ENCODE assay signal across 20 mouse cellular contexts in genomic region chr15:86427439-86427838, GRCm38 (mm10).
A peak's percentile ranks its signal among the peaks of the same experiment; 100 is the strongest.
DNase-seq lines count a peak whose midpoint lies in the region; ATAC-seq and TF ChIP-seq lines count a peak whose summit lies in the region.
"Had no signal": no experiment of that assay in that cellular context is flagged by ENCODE, and none has a peak within 500 bp of the region (broad histone marks: within the 10 kb centered on the region; RNA-seq: fewer than 3 reads in every experiment).

No protein-coding gene starts in this region.

- H3K9ac ChIP-seq in kidney, embryonic 14.5 days (ENCODE audit: low read depth, low read length), result no peak overlapping the region
- no peak overlapping the region for H3K9ac ChIP-seq in lung, embryonic 15.5 days
- H3K9ac ChIP-seq in lung, postnatal 0 days (replicated peaks; ENCODE audit: low read depth), result no peak overlapping the region
- H3K9ac ChIP-seq: embryonic facial prominence, embryonic 13.5 days; forebrain, embryonic 12.5 days; heart, embryonic 12.5 days had no signal

- H3K27ac ChIP-seq in kidney, adult 2 months (ENCODE audit: insufficient read depth, low read depth, low read length), result no peak overlapping the region
- no peak overlapping the region for H3K27ac ChIP-seq in kidney, embryonic 14.5 days (ENCODE audit: low read depth, low read length)
- peak overlapping the region; percentile 34; the same call in 1 of the 2 replicates for H3K27ac ChIP-seq in lung, embryonic 15.5 days
- no peak overlapping the region for H3K27ac ChIP-seq in lung, postnatal 0 days (ENCODE audit: low read length)
- H3K27ac ChIP-seq: embryonic facial prominence, embryonic 13.5 days; forebrain, embryonic 12.5 days; hindbrain, embryonic 10.5 days had no signal

- TF ChIP-seq CTCF in kidney, adult 2 months (conservative IDR thresholded peaks at IDR 0.05; ENCODE audit: insufficient read depth, insufficient read length, low read depth, low read length), result no peak
- no peak for TF ChIP-seq CTCF in lung, postnatal 0 days (IDR thresholded peaks at IDR 0.05)

- no peaks in the 10 kb centered on the region for H3K4me1 ChIP-seq in kidney, adult 2 months (ENCODE audit: control insufficient read depth, insufficient read depth, low read length)
- no peaks in the 10 kb centered on the region for H3K4me1 ChIP-seq in kidney, embryonic 14.5 days (ENCODE audit: control insufficient read depth, insufficient read depth, low read length)
- peaks cover 9% of the 10 kb centered on the region for H3K4me1 ChIP-seq in lung, embryonic 15.5 days
- 0 out of 2 replicates have a peak, but pooled peaks cover 5% of the 10 kb centered on the region for H3K4me1 ChIP-seq in lung, postnatal 0 days (ENCODE audit: insufficient read depth, low read depth, low read length)

- no peak for TF ChIP-seq POLR2A in kidney, adult 2 months (IDR thresholded peaks at IDR 0.05; ENCODE audit: low read depth, low read length)

- no peaks in the 10 kb centered on the region for H3K27me3 ChIP-seq in kidney, adult 2 months (replicated peaks; ENCODE audit: control insufficient read depth, insufficient read depth, low read length)
- H3K27me3 ChIP-seq in kidney, embryonic 14.5 days (ENCODE audit: control insufficient read depth, insufficient read depth, low read length), result no peaks in the 10 kb centered on the region
- no peaks in the 10 kb centered on the region for H3K27me3 ChIP-seq in lung, embryonic 15.5 days
- no peaks in the 10 kb centered on the region for H3K27me3 ChIP-seq in lung, postnatal 0 days (replicated peaks; ENCODE audit: insufficient read depth, low read length)
- H3K27me3 ChIP-seq: CH12.LX; embryonic facial prominence, embryonic 13.5 days; Patski had no signal

- no peak overlapping the region for H3K4me2 ChIP-seq in kidney, embryonic 14.5 days (replicated peaks; ENCODE audit: low read depth, low read length)
- no peak overlapping the region for H3K4me2 ChIP-seq in lung, embryonic 15.5 days
- no peak overlapping the region for H3K4me2 ChIP-seq in lung, postnatal 0 days (replicated peaks; ENCODE audit: low read depth, low read length)
- H3K4me2 ChIP-seq: embryonic facial prominence, embryonic 13.5 days; forebrain, embryonic 12.5 days; heart, embryonic 12.5 days had no signal

- H3K4me3 ChIP-seq in kidney, adult 2 months (ENCODE audit: insufficient read depth, low read depth, low read length), result no peak overlapping the region
- H3K4me3 ChIP-seq in kidney, embryonic 14.5 days (ENCODE audit: low read length), result no peak overlapping the region
- H3K4me3 ChIP-seq in lung, embryonic 15.5 days, result no peak overlapping the region
- H3K4me3 ChIP-seq in lung, postnatal 0 days (ENCODE audit: low read depth, low read length), result no peak overlapping the region
- H3K4me3 ChIP-seq: embryonic facial prominence, embryonic 13.5 days; forebrain, embryonic 12.5 days; heart, embryonic 12.5 days; hindbrain, embryonic 10.5 days had no signal

- H3K36me3 ChIP-seq in kidney, adult 2 months (ENCODE audit: control insufficient read depth, insufficient read depth, low read length), result no peaks in the 10 kb centered on the region
- H3K36me3 ChIP-seq in kidney, embryonic 14.5 days (ENCODE audit: control insufficient read depth, insufficient read depth, low read length), result no peaks in the 10 kb centered on the region
- no peaks in the 10 kb centered on the region for H3K36me3 ChIP-seq in lung, embryonic 15.5 days
- no peaks in the 10 kb centered on the region for H3K36me3 ChIP-seq in lung, postnatal 0 days (ENCODE audit: insufficient read depth, low read length)
- H3K36me3 ChIP-seq: embryonic facial prominence, embryonic 13.5 days; forebrain, embryonic 12.5 days; heart, embryonic 12.5 days; hindbrain, embryonic 10.5 days had no signal

- no peak for ATAC-seq in kidney, embryonic 14.5 days (ENCODE audit: low FRiP score, low TSS enrichment)
- peak; percentile 39 for ATAC-seq in lung, embryonic 15.5 days (ENCODE audit: borderline replicate concordance, extremely low read depth, low FRiP score, low TSS enrichment)
- peak; percentile 77 for ATAC-seq in lung, postnatal 0 days
- ATAC-seq: activated CD4-positive, CD25-positive, alpha-beta regulatory T cell, adult 4 months; forebrain, embryonic 16.5 days; Patski had no signal

- peak; percentile 18 for DNase-seq in kidney, adult 2 months
- no peak for DNase-seq in lung, postnatal 10 days
- peak; percentile 39 for DNase-seq in lung, postnatal 0 days (ENCODE audit: low spot score)
- no peak for DNase-seq in cerebellum, postnatal 25 days
- DNase-seq: adrenal gland, postnatal 14 days; cerebellum, adult 11-12 months; cerebellum, adult 9-10 months; cerebellum, postnatal 36 days; gastrocnemius, postnatal 10 days; heart, adult 18-20 months had no signal

- no peak for TF ChIP-seq EP300 in lung, postnatal 0 days (IDR thresholded peaks at IDR 0.05)

- no peaks in the 10 kb centered on the region for H3K9me3 ChIP-seq in kidney, embryonic 14.5 days (ENCODE audit: control insufficient read depth, low read length)
- H3K9me3 ChIP-seq in lung, embryonic 15.5 days, result no peaks in the 10 kb centered on the region
- H3K9me3 ChIP-seq in lung, postnatal 0 days (ENCODE audit: low read length), result no peaks in the 10 kb centered on the region
- H3K9me3 ChIP-seq: embryonic facial prominence, embryonic 13.5 days; forebrain, embryonic 12.5 days; heart, embryonic 12.5 days; hindbrain, embryonic 10.5 days had no signal

- 63% methylated on average over 4 of the region's 4 CpGs for WGBS in kidney, adult 2 months
- 84% methylated on average over 4 of the region's 4 CpGs for WGBS in kidney, embryonic 14.5 days
- 64% methylated on average over 4 of the region's 4 CpGs for WGBS in lung, embryonic 15.5 days
- WGBS in lung, postnatal 0 days, result 60% methylated on average over 4 of the region's 4 CpGs

Comparison
In these comparisons a context has a peak if more than half of its experiments do, and no peak if none do; other contexts are left out.
1. DNase-seq: peak in kidney, adult 2 months (single experiment) and lung, postnatal 0 days (single experiment); none in lung, postnatal 10 days (single experiment) and cerebellum, postnatal 25 days (0 of 2).